Mouse (Mus musculus): ENCODE measurements around the gene Cand2. TPM values are rescaled to one million over a fixed set of nuclear protein-coding genes. Genes with fewer than 3 reads are reported as not detected.
"Not testable (repeated sequence)": the region's sequence is repeated elsewhere in the genome, so short reads cannot be mapped to it uniquely, and the experiment has no call there.

Cand2 gene
- polyA plus RNA-seq, 1 experiment, result 8.4 TPM

DNA sequence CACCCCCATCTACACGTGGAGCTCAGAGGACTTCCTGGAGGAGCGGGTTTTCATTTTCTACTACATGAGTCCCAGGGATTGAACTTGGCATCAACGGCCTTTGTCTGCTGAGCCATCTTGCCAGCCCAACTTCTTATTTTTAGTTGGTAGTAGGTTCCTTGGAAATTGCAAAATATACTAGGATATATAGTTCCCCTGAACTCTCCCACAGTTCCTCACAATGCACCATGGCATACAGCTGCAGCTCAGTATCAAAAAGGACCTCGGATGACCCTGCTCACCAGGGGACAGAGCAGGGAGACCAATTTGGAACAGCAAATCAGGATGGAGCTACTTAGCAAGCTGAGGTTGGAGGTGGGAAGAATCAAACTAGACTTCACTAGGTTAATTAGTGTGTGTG, 40.7 kb downstream of the Cand2 start:
- TF ChIP-seq CTCF (IDR thresholded peaks at IDR 0.05; ENCODE audit: insufficient read depth, low read length) (no peak), POLR2A (IDR thresholded peaks at IDR 0.05; ENCODE audit: borderline replicate concordance, extremely low read depth, low read depth, low read length) (no peak)
- 64% methylated on average over 4 of the region's 4 CpGs for WGBS
- Histone ChIP-seq H3K4me1 (ENCODE audit: control insufficient read depth, insufficient read depth, low read length) (no peaks in the 10 kb centered on the region), H3K4me3 (replicated peaks; ENCODE audit: extremely low read depth, low read depth, low read length) (no peak overlapping the region)
- DNase-seq, result no peak

DNA sequence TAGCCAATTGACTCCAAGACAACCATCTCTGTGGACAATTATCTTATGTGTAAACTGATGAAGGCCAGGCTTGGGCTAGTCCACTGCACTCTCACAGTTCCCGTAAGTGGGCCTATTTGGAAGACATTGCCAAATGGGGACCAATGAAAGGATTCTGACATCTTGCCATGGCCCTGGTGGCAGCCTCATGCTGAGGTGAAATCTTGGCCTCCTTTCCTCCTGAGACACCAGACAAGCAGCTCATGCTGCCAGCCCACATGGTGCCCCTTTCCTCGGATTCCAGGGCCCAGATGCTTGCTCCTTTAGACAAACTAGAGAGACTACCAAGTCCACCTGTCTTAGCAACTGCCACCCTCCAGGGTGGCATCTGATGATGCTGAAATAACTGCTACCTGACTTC, 43.8 kb downstream of the Cand2 start:
- 68% methylated on average over 2 of the region's 2 CpGs for WGBS
- TF ChIP-seq CTCF (IDR thresholded peaks at IDR 0.05; ENCODE audit: insufficient read depth, low read length) (no peak), POLR2A (IDR thresholded peaks at IDR 0.05; ENCODE audit: borderline replicate concordance, extremely low read depth, low read depth, low read length) (no peak)
- DNase-seq, result no peak
- no peak overlapping the region for H3K4me3 ChIP-seq (replicated peaks; ENCODE audit: extremely low read depth, low read depth, low read length)
- H3K4me1 ChIP-seq (ENCODE audit: control insufficient read depth, insufficient read depth, low read length), result no peaks in the 10 kb centered on the region

DNA sequence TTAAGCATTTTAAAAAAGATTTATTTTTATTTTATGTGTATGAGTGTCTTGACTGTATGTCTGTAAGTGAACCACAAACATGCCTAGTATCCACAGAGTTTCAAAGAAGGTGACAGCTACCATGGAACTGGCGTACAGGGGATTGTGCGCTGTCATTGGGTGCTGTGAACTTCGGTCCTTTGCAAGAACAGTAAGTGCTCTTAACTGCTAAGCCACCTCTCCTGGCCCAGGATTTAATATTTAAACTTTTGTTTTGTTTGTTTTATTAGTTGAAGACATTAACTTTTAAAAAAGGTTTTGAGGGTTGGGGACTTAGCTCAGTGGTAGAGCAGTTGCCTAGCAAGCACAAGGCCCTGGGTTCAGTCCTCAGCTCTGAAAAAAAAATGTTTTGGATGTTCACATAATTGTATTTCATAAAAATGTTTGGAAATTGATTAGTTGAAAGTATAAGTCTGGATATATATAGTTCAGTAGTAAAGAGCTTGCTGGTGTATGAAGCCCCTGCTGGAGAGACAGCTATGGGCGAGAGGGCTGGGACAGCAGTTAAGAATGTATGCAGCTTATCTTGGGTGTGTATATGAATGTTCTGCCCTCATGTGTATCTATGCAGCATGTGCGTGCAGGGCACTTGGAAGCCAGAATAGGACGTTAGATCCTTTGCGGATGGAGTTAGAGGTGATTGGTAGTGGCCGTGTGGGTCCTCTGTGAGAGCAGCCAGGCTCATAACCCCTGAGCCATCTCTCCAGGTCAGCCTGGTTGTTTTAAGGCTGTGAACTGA, 47.1 kb downstream of the Cand2 start:
- Histone ChIP-seq H3K4me1 (ENCODE audit: control insufficient read depth, insufficient read depth, low read length) (no peaks in the 10 kb centered on the region), H3K4me3 (replicated peaks; ENCODE audit: extremely low read depth, low read depth, low read length) (no peak overlapping the region)
- WGBS, result 78% methylated on average over 8 of the region's 8 CpGs
- DNase-seq, result no peak
- no peak for TF ChIP-seq POLR2A (IDR thresholded peaks at IDR 0.05; ENCODE audit: borderline replicate concordance, extremely low read depth, low read depth, low read length)
- TF ChIP-seq CTCF (IDR thresholded peaks at IDR 0.05; ENCODE audit: insufficient read depth, low read length), result no peak

DNA sequence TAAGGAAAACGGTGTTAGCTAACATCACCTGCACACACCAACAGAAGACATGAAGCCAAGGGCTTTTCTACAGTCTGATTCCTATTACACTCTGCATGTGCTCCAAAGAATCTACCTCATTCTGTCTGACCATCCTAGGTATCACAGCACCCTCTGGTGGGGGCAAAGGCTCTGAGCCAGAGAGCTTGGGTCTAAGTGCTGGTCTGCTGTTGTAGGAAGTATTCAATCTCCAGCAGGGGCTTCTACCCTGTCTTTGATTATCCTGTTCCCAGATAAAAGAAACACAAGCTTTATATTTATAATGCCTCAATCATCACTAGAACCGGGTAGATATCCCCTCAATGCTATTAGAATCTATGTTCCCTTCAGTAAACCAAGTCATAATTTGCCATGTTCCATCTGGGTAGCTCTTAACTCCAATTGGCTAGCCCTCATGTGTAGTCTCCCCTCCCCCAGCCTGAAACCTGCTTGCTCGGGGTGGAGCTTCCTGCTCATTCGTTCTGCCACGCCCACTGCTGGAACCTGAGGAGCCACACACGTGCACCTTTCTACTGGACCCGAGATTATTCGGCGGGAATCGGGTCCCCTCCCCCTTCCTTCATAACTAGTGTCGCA, 49.6 kb downstream of the Cand2 start:
- peak; percentile 62 for TF ChIP-seq CTCF (IDR thresholded peaks at IDR 0.05; ENCODE audit: insufficient read depth, low read length)
- DNase-seq; H3K4me1 ChIP-seq (ENCODE audit: control insufficient read depth, insufficient read depth, low read length); H3K4me3 ChIP-seq (replicated peaks; ENCODE audit: extremely low read depth, low read depth, low read length): not testable (repeated sequence)
- WGBS, result 1% methylated on average over 5 of the region's 11 CpGs

DNA sequence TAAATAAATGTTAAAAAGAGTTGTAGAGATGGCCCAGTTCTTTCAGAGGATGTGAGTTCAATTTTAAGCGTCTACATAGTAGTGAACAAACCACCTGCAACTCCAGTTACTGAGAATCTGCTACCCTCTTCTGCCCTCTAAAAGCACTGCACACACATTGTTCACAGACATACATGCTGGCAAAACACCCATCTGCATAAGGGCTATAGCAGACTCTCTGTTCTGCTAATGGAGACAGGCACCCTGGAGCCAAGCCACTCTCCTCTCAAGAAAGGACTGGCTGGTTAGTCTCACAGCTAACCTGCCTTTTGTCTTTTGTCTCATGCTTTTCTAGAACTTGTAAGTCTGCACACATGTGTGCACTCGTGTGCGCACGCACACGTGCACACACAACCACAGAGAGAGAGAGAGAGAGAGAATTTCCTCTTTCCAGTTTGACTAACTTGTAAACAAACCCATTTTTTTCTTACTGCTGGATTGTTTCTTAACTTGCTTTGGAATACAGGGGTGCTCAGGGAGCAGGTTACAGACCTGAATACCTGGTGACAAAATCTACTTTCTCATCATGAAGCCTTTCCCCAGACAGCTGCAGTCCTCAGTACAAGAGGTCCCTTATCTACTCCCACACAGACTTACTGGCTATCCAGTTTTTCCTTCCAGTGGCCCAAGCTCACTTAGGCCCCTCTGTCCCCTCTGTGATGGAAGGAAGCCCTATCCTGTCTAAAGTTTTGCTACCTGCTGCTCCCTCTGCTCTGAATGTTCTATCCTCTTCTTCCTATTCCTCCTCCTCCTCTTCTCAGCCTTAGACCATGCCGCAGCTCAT, 56.7 kb downstream of the Cand2 start:
- Histone ChIP-seq H3K4me1 (ENCODE audit: control insufficient read depth, insufficient read depth, low read length) (no peaks in the 10 kb centered on the region), H3K4me3 (replicated peaks; ENCODE audit: extremely low read depth, low read depth, low read length) (no peak overlapping the region)
- WGBS, result 75% methylated on average over 6 of the region's 6 CpGs
- DNase-seq, result no peak
- TF ChIP-seq CTCF (IDR thresholded peaks at IDR 0.05; ENCODE audit: insufficient read depth, low read length) (no peak), POLR2A (IDR thresholded peaks at IDR 0.05; ENCODE audit: borderline replicate concordance, extremely low read depth, low read depth, low read length) (no peak)

DNA sequence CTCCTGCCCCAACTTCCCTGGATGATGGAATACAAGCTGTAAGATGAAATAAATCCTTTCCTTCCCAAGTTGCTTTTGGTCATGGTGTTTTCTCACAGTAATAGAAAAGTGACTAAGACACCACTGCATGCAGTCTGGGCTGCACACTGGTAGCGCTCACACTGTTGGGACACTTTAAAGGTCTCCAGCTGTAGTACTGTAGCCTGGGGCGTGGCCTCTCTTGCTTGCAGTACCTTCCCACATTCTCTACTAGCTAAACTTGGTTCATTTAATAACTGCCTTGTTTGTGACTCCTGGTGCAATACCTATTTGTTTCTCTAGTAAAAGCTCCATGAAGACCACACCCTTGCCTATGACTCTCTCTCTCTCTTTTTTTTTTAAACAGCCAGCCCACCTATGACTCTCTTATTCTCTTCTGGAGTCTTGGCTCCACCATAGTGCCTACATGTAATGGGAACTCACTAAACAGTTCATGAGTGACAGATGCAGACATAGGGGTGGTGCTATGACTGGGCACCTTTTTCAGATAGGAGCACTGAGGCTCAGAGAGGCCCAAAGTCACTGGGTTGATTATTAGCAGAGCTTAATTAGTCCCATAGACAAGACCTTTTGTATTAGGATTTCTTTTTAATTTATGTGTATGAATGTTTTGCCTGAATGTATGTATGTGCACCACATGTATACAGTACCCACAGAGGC, 58.0 kb downstream of the Cand2 start:
- Histone ChIP-seq H3K4me1 (ENCODE audit: control insufficient read depth, insufficient read depth, low read length) (no peaks in the 10 kb centered on the region), H3K4me3 (replicated peaks; ENCODE audit: extremely low read depth, low read depth, low read length) (no peak overlapping the region)
- DNase-seq, result no peak
- WGBS, result 84% methylated on average over 2 of the region's 2 CpGs
- TF ChIP-seq POLR2A (IDR thresholded peaks at IDR 0.05; ENCODE audit: borderline replicate concordance, extremely low read depth, low read depth, low read length), result no peak
- no peak for TF ChIP-seq CTCF (IDR thresholded peaks at IDR 0.05; ENCODE audit: insufficient read depth, low read length)

DNA sequence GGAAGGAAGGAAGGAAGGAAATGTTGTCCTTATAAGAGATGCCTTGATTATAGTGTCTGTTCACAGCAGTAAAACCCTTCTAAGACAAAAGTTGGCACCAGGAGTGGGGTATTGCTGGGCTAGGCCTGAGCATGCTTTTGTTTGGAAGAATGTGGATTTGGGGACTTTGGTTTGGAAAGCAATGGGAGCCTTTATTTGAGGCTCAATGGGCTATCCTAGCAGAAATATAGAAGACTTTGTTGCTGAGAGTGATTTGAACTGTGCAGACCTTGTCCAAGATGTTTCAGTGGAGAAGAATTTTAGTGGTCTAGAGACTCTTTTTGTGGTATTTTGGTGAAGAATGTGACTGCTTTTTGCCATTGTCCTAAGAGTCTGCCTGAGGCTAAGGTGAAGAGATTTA, 59.5 kb downstream of the Cand2 start:
- H3K4me1 ChIP-seq (ENCODE audit: control insufficient read depth, insufficient read depth, low read length), result peaks cover 2% of the 10 kb centered on the region; the same call in 1 of the 2 replicates
- H3K4me3 ChIP-seq (replicated peaks; ENCODE audit: extremely low read depth, low read depth, low read length), result no peak overlapping the region
- no peak for TF ChIP-seq CTCF (IDR thresholded peaks at IDR 0.05; ENCODE audit: insufficient read depth, low read length)
- no peak for TF ChIP-seq POLR2A (IDR thresholded peaks at IDR 0.05; ENCODE audit: borderline replicate concordance, extremely low read depth, low read depth, low read length)
- no peak for DNase-seq

DNA sequence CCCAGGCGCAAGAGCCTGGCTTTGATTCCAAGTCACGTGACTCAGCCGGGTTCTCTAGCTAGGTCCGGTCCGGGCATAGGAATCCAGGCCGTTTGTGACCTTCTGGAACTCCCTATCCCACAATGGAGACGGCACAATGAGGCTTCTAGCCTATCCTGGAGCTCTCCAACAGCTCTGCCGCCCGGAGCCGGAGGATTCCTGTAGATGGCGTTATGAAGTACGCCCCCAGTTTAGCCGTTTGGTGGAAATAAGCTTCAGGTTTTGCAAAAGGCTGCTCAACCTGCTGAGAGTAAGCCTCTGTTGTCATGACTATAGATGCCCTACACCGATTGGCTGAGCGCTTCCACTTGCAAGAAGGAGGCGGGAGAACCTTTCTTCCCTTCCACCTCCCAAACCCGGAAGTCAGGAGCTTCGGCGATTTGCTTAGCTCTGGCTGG, 63.8 kb downstream of the Cand2 start, which contains the start of gene Efcab12:
Gene Efcab12 (minus strand): TSS at position 252 of the 437 bp plus-strand sequence.
- peak; percentile 62 for DNase-seq
- TF ChIP-seq CTCF (IDR thresholded peaks at IDR 0.05; ENCODE audit: insufficient read depth, low read length) (no peak), POLR2A (IDR thresholded peaks at IDR 0.05; ENCODE audit: borderline replicate concordance, extremely low read depth, low read depth, low read length) (peak; percentile 31; the same call in 1 of the 2 replicates)
- Histone ChIP-seq H3K4me1 (ENCODE audit: control insufficient read depth, insufficient read depth, low read length) (peaks cover 2% of the 10 kb centered on the region; the same call in 1 of the 2 replicates), H3K4me3 (replicated peaks; ENCODE audit: extremely low read depth, low read depth, low read length) (peak within 1 kb of the TSS; percentile 40)
- 4% methylated on average over 19 of the region's 19 CpGs for WGBS

DNA sequence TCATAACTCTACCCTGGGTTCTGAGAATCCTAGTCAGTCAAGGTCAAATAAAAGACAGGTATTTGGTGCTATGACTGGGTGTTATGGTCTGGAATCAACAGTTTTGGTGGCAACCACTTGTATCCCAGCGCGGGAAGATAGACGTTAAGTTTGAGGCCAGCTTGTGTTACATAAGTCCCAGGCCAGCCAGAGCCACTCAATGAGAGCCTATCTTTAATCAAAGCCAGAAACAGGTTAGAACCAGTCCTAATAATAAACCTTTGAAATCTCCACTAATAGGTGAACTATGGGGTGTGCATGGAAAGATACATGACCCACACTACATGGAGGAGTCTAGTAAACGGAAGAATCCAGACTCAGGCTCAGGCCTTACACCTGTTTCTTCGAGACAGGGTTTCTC, 64.4 kb downstream of the Cand2 start:
- TF ChIP-seq POLR2A (IDR thresholded peaks at IDR 0.05; ENCODE audit: borderline replicate concordance, extremely low read depth, low read depth, low read length) (no peak), CTCF (IDR thresholded peaks at IDR 0.05; ENCODE audit: insufficient read depth, low read length) (no peak)
- Histone ChIP-seq H3K4me1 (ENCODE audit: control insufficient read depth, insufficient read depth, low read length) (peaks cover 2% of the 10 kb centered on the region; the same call in 1 of the 2 replicates), H3K4me3 (replicated peaks; ENCODE audit: extremely low read depth, low read depth, low read length) (no peak overlapping the region)
- DNase-seq, result no peak
- WGBS, result 74% methylated on average over 5 of the region's 5 CpGs

Data from lung, adult 2 months (tissue).